7 mouse cellular contexts compared by ENCODE assay signal in genomic region chr14:53576927-53577326, GRCm38 (mm10).
A peak's percentile ranks its signal among the peaks of the same experiment; 100 is the strongest.
DNase-seq lines count a peak whose midpoint lies in the region; TF ChIP-seq lines count a peak whose summit lies in the region.
"Not testable (repeated sequence)": the region's sequence is repeated elsewhere in the genome, so short reads cannot be mapped to it uniquely, and the experiment has no call there.

No protein-coding gene starts in this region.

- H3K9me3 ChIP-seq in E14TG2a.4 (ENCODE audit: low read length) (peaks cover 41% of the 10 kb centered on the region), ES-Bruce4 (replicated peaks; ENCODE audit: control insufficient read depth, insufficient read depth, low read length, poor library complexity, severe bottlenecking) (peaks cover 32% of the 10 kb centered on the region), ES-E14 (ENCODE audit: control insufficient read depth, insufficient read depth, low read depth, low read length) (peaks cover 13% of the 10 kb centered on the region)

- H3K4me3 ChIP-seq in E14TG2a.4 (replicated peaks; ENCODE audit: low read length) (peak overlapping the region; percentile 43), ES-E14 (ENCODE audit: insufficient read depth in 1 of 2, low read depth in 1 of 2, low read length in 2 of 2, poor library complexity in 1 of 2, severe bottlenecking in 1 of 2) (0 out of 4 replicates have a peak overlapping the region, but pooled peaks of 1 of the 2 experiments have one; percentile 8)
- H3K4me3 ChIP-seq in ES-Bruce4 (ENCODE audit: low read depth, low read length) = not testable (repeated sequence)

- TF ChIP-seq EP300 in ES-Bruce4 (IDR thresholded peaks at IDR 0.05; ENCODE audit: insufficient read depth, low read depth, low read length) = 0 out of 2 replicates have a peak, but pooled peaks have one; percentile 33

- in situ Hi-C loops in ES-E14 (cut with MboI; ENCODE audit: low sequenced_read_pairs in 2 of 2, unreplicated experiment in 2 of 2) = not testable (repeated sequence)

- H3K4me1 ChIP-seq in E14TG2a.4 (replicated peaks; ENCODE audit: low read depth, low read length) = peaks cover 35% of the 10 kb centered on the region
- not testable (repeated sequence) for H3K4me1 ChIP-seq in ES-Bruce4 (ENCODE audit: control insufficient read depth, insufficient read depth, low read length)
- H3K4me1 ChIP-seq in ES-E14 (ENCODE audit: control insufficient read depth in 2 of 2, insufficient read depth in 2 of 2, low read length in 2 of 2, poor library complexity in 1 of 2) = peaks cover 3 to 14% of the 10 kb centered on the region in 2 experiments

- DNase-seq in ES-CJ7 (ENCODE audit: low read depth, low spot score) = peak; percentile 95
- peak; percentile 80 for DNase-seq in ES-E14 (ENCODE audit: low read depth, low spot score)
- DNase-seq in R1 (ENCODE audit: low read depth, low spot score) = peak; percentile 96
- DNase-seq in WW6 (ENCODE audit: low read depth, low spot score) = peak; percentile 9
- peak; percentile 91 for DNase-seq in ZHBTc4 (ENCODE audit: low read depth, low spot score)

- H3K27ac ChIP-seq in ES-Bruce4 (ENCODE audit: insufficient read depth, low read length) (peak overlapping the region; percentile 93), ES-E14 (ENCODE audit: insufficient read depth, low read depth, low read length, poor library complexity, severe bottlenecking) (peak overlapping the region; percentile 68; the same call in 1 of the 2 replicates)

- H3K27me3 ChIP-seq in E14TG2a.4 (ENCODE audit: insufficient read depth, low read length); ES-Bruce4 (ENCODE audit: control insufficient read depth, insufficient read depth, low read length, poor library complexity, severe bottlenecking): not testable (repeated sequence)

- H3K9ac ChIP-seq in ES-Bruce4 (ENCODE audit: low read depth, poor library complexity, severe bottlenecking); ES-E14 (ENCODE audit: insufficient read depth, low read depth, low read length, poor library complexity, severe bottlenecking): not testable (repeated sequence)

- peaks cover 17% of the 10 kb centered on the region for H3K36me3 ChIP-seq in E14TG2a.4 (ENCODE audit: insufficient read depth, low read length)
- not testable (repeated sequence) for H3K36me3 ChIP-seq in ES-Bruce4 (ENCODE audit: control insufficient read depth, insufficient read depth, low read length, poor library complexity, severe bottlenecking); ES-E14 (ENCODE audit: control insufficient read depth, insufficient read depth, low read length, poor library complexity, severe bottlenecking)

- not testable (repeated sequence) for TF ChIP-seq POLR2A in ES-Bruce4 (IDR thresholded peaks at IDR 0.05; ENCODE audit: insufficient read depth, low read length)

- TF ChIP-seq CTCF in E14TG2a.4 (conservative IDR thresholded peaks at IDR 0.05; ENCODE audit: low read length); ES-Bruce4 (IDR thresholded peaks at IDR 0.05; ENCODE audit: low read depth, low read length): not testable (repeated sequence)

TF ChIP-seq in ES-E14, 5 proteins besides CTCF, POLR2A, EP300 and RAD21:
- TF ChIP-seq CHD2 (IDR thresholded peaks at IDR 0.05; ENCODE audit: low read depth, low read length) = peak; percentile 68; the same call in 1 of the 2 replicates

Comparison
In these comparisons a context has a peak if more than half of its experiments do, and no peak if none do; other contexts are left out.
1. DNase-seq: peak in every context shown above with its lines; median percentile 96 in R1; 95 in ES-CJ7; 91 in ZHBTc4; 80 in ES-E14; 9 in WW6.